Mouse (Mus musculus) bone marrow macrophage, adult 2 months (primary cell): ENCODE results near the gene Scand1.

Experiments used
- CTCF ChIP-seq: IDR thresholded peaks from 2 replicates; pipeline ENCODE4 v1.5.1; 2012; ENCODE audit warnings: low read depth, mild to moderate bottlenecking, low read length, moderate library complexity
- POLR2A ChIP-seq: IDR thresholded peaks from 2 replicates; pipeline ENCODE4 v1.6.1; 2012; ENCODE audit warnings: mild to moderate bottlenecking, low read depth, low read length, borderline replicate concordance

GRCm38 (mm10) chr2:156324681-156325080, 12.2 kb upstream of the Scand1 start:
- TF ChIP-seq POLR2A, result no peak
- no peak for TF ChIP-seq CTCF
